Mouse (Mus musculus) MEL (cell line): ENCODE results near the gene Olfr373. TPM values are rescaled to one million over a fixed set of nuclear protein-coding genes. Genes with fewer than 3 reads are reported as not detected.
"Not testable (repeated sequence)": the region's sequence is repeated elsewhere in the genome, so short reads cannot be mapped to it uniquely, and the experiment has no call there.

Source experiments
- DNase-seq: peaks from one replicate; pipeline ENCODE4 v3.0.0; 2011; ENCODE audit warnings: low read depth, low spot score
- H3K27ac ChIP-seq: 2 replicates; pipeline ENCODE4 v1.5.1; 2012; ENCODE audit warnings: low read depth, mild to moderate bottlenecking, control low read depth, low read length, moderate library complexity; ENCODE audit not compliant: control insufficient read depth
- H3K27me3 ChIP-seq, 2 experiments: fragments of 150-350 bp in 1 of 2; sonication (generic) in 1 of 2; 2 replicates each; pipeline ENCODE4 v1.6.1; 2012; ENCODE audit warnings: low read length in 2 of 2, mild to moderate bottlenecking in 2 of 2, improper control_type of control experiment in 1 of 2, moderate library complexity in 1 of 2; ENCODE audit not compliant: insufficient read depth in 2 of 2, control insufficient read depth in 1 of 2
- H3K36me3 ChIP-seq, 2 experiments: 2 replicates each; pipeline ENCODE4 v1.6.1; 2012 to 2014; ENCODE audit warnings: low read length in 2 of 2, improper control_type of control experiment in 1 of 2, inconsistent platforms in 1 of 2, mild to moderate bottlenecking in 1 of 2; ENCODE audit not compliant: insufficient read depth in 2 of 2, control insufficient read depth in 1 of 2
- H3K4me1 ChIP-seq, 2 experiments: fragments of 150-350 bp in 1 of 2; sonication (generic) in 1 of 2; 2 replicates each; pipeline ENCODE4 v1.6.1; 2012; ENCODE audit warnings: low read length in 2 of 2, improper control_type of control experiment in 1 of 2, mild to moderate bottlenecking in 1 of 2; ENCODE audit not compliant: insufficient read depth in 2 of 2, control insufficient read depth in 1 of 2
- H3K4me3 ChIP-seq, 2 experiments: fragments of 150-350 bp in 1 of 2; sonication (generic) in 1 of 2; 2 replicates each; pipeline ENCODE4 v1.5.1; 2012; ENCODE audit warnings: low read depth in 2 of 2, low read length in 2 of 2, mild to moderate bottlenecking in 2 of 2, moderate library complexity in 2 of 2, control low read depth in 1 of 2, improper control_type of control experiment in 1 of 2; ENCODE audit not compliant: control insufficient read depth in 1 of 2, insufficient read depth in 1 of 2
- H3K79me2 ChIP-seq: 2 replicates; pipeline ENCODE4 v1.6.1; 2012; ENCODE audit warnings: mild to moderate bottlenecking, low read length, moderate library complexity; ENCODE audit not compliant: control insufficient read depth, poor library complexity, insufficient read depth
- H3K9ac ChIP-seq: 2 replicates; pipeline ENCODE4 v1.6.1; 2012; ENCODE audit warnings: low read depth, mild to moderate bottlenecking, control low read depth, low read length, moderate library complexity; ENCODE audit not compliant: control insufficient read depth, poor library complexity, severe bottlenecking
- H3K9me3 ChIP-seq: fragments of 150-350 bp; sonication (generic); replicated peaks from 2 replicates; pipeline ENCODE4 v1.6.1; 2012; ENCODE audit warnings: mild to moderate bottlenecking, low read length, improper control_type of control experiment, moderate library complexity; ENCODE audit not compliant: insufficient read depth
- BHLHE40 ChIP-seq: IDR thresholded peaks from 2 replicates; pipeline ENCODE4 v1.6.1; 2012; ENCODE audit warnings: low read depth, mild to moderate bottlenecking, inconsistent platforms, low read length, improper control_type of control experiment, borderline replicate concordance
- CTCF ChIP-seq, 3 experiments: IDR thresholded peaks in 2 of 3; conservative IDR thresholded peaks in 1 of 3; 2 replicates each; pipeline ENCODE4 v1.5.1; 2011 to 2012; ENCODE audit warnings: low read length in 3 of 3, low read depth in 2 of 3, mild to moderate bottlenecking in 2 of 3, improper control_type of control experiment in 1 of 3, inconsistent platforms in 1 of 3, mixed read lengths in 1 of 3, moderate library complexity in 1 of 3; ENCODE audit not compliant: control insufficient read depth in 1 of 3, insufficient read depth in 1 of 3, poor library complexity in 1 of 3, severe bottlenecking in 1 of 3
- GABPA ChIP-seq: IDR thresholded peaks from 2 replicates; pipeline ENCODE4 v1.6.1; 2012; ENCODE audit warnings: low read depth, mild to moderate bottlenecking, inconsistent platforms, low read length, improper control_type of control experiment, moderate library complexity
- HCFC1 ChIP-seq: IDR thresholded peaks from 2 replicates; pipeline ENCODE4 v1.6.1; 2012; ENCODE audit warnings: low read depth, mild to moderate bottlenecking, inconsistent platforms, low read length, improper control_type of control experiment, moderate library complexity
- JUND ChIP-seq: IDR thresholded peaks from 2 replicates; pipeline ENCODE4 v1.6.1; 2011; ENCODE audit warnings: low read depth, mild to moderate bottlenecking, improper control_type of control experiment, low read length
- KAT2A ChIP-seq: conservative IDR thresholded peaks from 2 replicates; pipeline ENCODE4 v1.6.1; 2012; ENCODE audit warnings: low read depth, low read length, improper control_type of control experiment, inconsistent platforms
- MXI1 ChIP-seq: IDR thresholded peaks from 2 replicates; pipeline ENCODE4 v1.6.1; 2011; ENCODE audit warnings: mild to moderate bottlenecking, low read depth, low read length, improper control_type of control experiment
- MYB ChIP-seq: IDR thresholded peaks from 2 replicates; pipeline ENCODE4 v1.6.1; 2011; ENCODE audit warnings: mild to moderate bottlenecking, low read depth, low read length, improper control_type of control experiment
- NRF1 ChIP-seq: IDR thresholded peaks from 2 replicates; pipeline ENCODE4 v1.6.1; 2014; ENCODE audit warnings: low read depth, mild to moderate bottlenecking, inconsistent platforms, low read length, improper control_type of control experiment, moderate library complexity; ENCODE audit not compliant: poor library complexity, insufficient read depth, severe bottlenecking
- POLR2A ChIP-seq, 2 experiments: IDR thresholded peaks; 2 replicates each; pipeline ENCODE4 v1.6.1; 2011 to 2012; ENCODE audit warnings: low read length in 2 of 2, mild to moderate bottlenecking in 2 of 2, control low read depth in 1 of 2, improper control_type of control experiment in 1 of 2, low read depth in 1 of 2, moderate library complexity in 1 of 2; ENCODE audit not compliant: control insufficient read depth in 1 of 2, insufficient read depth in 1 of 2, poor library complexity in 1 of 2
- POLR2AphosphoS2 ChIP-seq: IDR thresholded peaks from 2 replicates; pipeline ENCODE4 v1.6.1; 2011; ENCODE audit warnings: low read length, improper control_type of control experiment
- POLR2AphosphoS5 ChIP-seq: IDR thresholded peaks from 2 replicates; pipeline ENCODE4 v1.6.1; 2012; ENCODE audit warnings: low read depth, borderline replicate concordance, mild to moderate bottlenecking, inconsistent platforms, low read length, moderate library complexity, mixed read lengths
- RAD21 ChIP-seq: IDR thresholded peaks from 2 replicates; pipeline ENCODE4 v1.6.1; 2011; ENCODE audit warnings: mild to moderate bottlenecking, low read depth, low read length, improper control_type of control experiment
- SMC3 ChIP-seq: IDR thresholded peaks from 2 replicates; pipeline ENCODE4 v1.6.1; 2011; ENCODE audit warnings: low read depth, low read length, improper control_type of control experiment
- TBP ChIP-seq: IDR thresholded peaks from 2 replicates; pipeline ENCODE4 v1.8.0; 2011; ENCODE audit warnings: low read depth, low read length, improper control_type of control experiment
- TCF12 ChIP-seq: IDR thresholded peaks from 2 replicates; pipeline ENCODE4 v1.6.1; 2014; ENCODE audit warnings: low read depth, mild to moderate bottlenecking, inconsistent platforms, low read length, improper control_type of control experiment, moderate library complexity
- UBTF ChIP-seq: IDR thresholded peaks from 2 replicates; pipeline ENCODE4 v1.6.1; 2012; ENCODE audit warnings: low read depth, mild to moderate bottlenecking, inconsistent platforms, low read length, improper control_type of control experiment, moderate library complexity, borderline replicate concordance; ENCODE audit not compliant: insufficient read depth
- ZC3H11A ChIP-seq: IDR thresholded peaks from 2 replicates; pipeline ENCODE4 v1.6.1; 2012; ENCODE audit warnings: low read depth, mild to moderate bottlenecking, inconsistent platforms, low read length, improper control_type of control experiment
- ZKSCAN1 ChIP-seq: IDR thresholded peaks from 2 replicates; pipeline ENCODE4 v1.6.1; 2012; ENCODE audit warnings: low read depth, mild to moderate bottlenecking, inconsistent platforms, low read length, improper control_type of control experiment, moderate library complexity
- ZMIZ1 ChIP-seq: IDR thresholded peaks from 2 replicates; pipeline ENCODE4 v1.6.1; 2012; ENCODE audit warnings: low read depth, mild to moderate bottlenecking, inconsistent platforms, low read length, improper control_type of control experiment, moderate library complexity
- polyA plus RNA-seq, 2 experiments: library from polyadenylated mRNA; stranded (reverse) in 1 of 2; unstranded in 1 of 2; fragments of >175 nt in 1 of 2; fragments of >200 nt in 1 of 2; gene quantifications; 2 replicates each; pipeline versions ENCODE4 v1.2.1 to v1.2.4; 2012; ENCODE audit warnings: low replicate concordance in 2 of 2, low read depth in 1 of 2; ENCODE audit not compliant: insufficient read length in 2 of 2, insufficient read depth in 1 of 2, missing spikeins in 1 of 2
- total RNA-seq: library from RNA; depleted of rRNA; stranded (reverse); fragments of 300-350 nt; gene quantifications from 2 replicates; pipeline ENCODE4 v1.2.3, GENCODE M21; 2012

Olfr373 gene
- total and polyA plus RNA-seq, 3 experiments, result 0.04 to 1.0 TPM; not detected in 1

DNA sequence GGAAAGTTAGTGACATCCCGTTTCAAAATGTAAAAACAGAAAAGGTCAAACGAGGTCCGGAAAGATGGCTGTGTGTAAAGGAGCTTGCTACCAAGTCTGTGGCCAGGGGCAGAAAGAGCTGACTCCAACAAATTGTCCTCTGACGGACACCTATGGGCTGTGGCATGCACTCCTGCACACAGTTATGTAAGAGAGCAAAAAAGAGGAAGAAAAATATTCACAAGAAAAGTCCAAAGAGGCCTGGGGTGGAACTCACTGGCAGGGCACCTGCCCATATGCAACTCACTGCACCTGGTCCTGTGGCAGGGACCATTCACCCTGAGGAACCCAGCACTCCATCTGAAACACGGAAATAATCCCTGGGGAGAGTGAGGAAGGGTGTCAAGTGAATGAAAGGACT lies 1.8 kb downstream of the Olfr373 start:
- Histone ChIP-seq H3K4me3 (no peak overlapping the region), H3K27me3 (no peaks in the 10 kb centered on the region), H3K79me2 (no peaks in the 10 kb centered on the region), H3K4me1 (no peaks in the 10 kb centered on the region), H3K27ac (no peak overlapping the region), H3K9ac (no peak overlapping the region), H3K36me3 (no peaks in the 10 kb centered on the region), H3K9me3 (no peaks in the 10 kb centered on the region)
- TF ChIP-seq RAD21 (no peak), ZC3H11A (no peak), TCF12 (no peak), SMC3 (no peak), ZKSCAN1 (no peak), HCFC1 (no peak), ZMIZ1 (no peak), NRF1 (no peak), POLR2A (IDR thresholded peaks at IDR 0.05; ENCODE audit: control insufficient read depth in 1 of 2, insufficient read depth in 1 of 2, low read depth in 1 of 2, low read length in 2 of 2, poor library complexity in 1 of 2) (no peak), MXI1 (no peak), BHLHE40 (no peak), POLR2AphosphoS5 (no peak), KAT2A (no peak), GABPA (no peak), UBTF (no peak), JUND (no peak), TBP (no peak), MYB (no peak), POLR2AphosphoS2 (no peak)
- no peak for DNase-seq

GRCm38 (mm10) chr8:72087611-72088010 lies 4.6 kb downstream of the Olfr373 start:
- not testable (repeated sequence) for H3K79me2 ChIP-seq, H3K36me3 ChIP-seq, H3K27ac ChIP-seq, H3K4me3 ChIP-seq, DNase-seq, H3K9ac ChIP-seq, H3K9me3 ChIP-seq, H3K4me1 ChIP-seq, H3K27me3 ChIP-seq
- TF ChIP-seq CTCF (IDR thresholded peaks at IDR 0.05 in 2 of 3, conservative IDR thresholded peaks at IDR 0.05 in 1 of 3; ENCODE audit: control insufficient read depth in 1 of 3, insufficient read depth in 1 of 3, low read depth in 2 of 3, low read length in 3 of 3, poor library complexity in 1 of 3, severe bottlenecking in 1 of 3), result peak in 2 of 3 experiments; percentile 18 to 27; a peak in 3 of 6 replicates
- peak; percentile 26; the same call in 1 of the 2 replicates for TF ChIP-seq SMC3
- TF ChIP-seq ZC3H11A, result peak; percentile 14; the same call in 1 of the 2 replicates
- peak; percentile 34 for TF ChIP-seq RAD21

GRCm38 (mm10) chr8:72096721-72097120 lies 13.7 kb downstream of the Olfr373 start:
- DNase-seq, H3K9ac ChIP-seq, H3K9me3 ChIP-seq, H3K4me3 ChIP-seq, H3K36me3 ChIP-seq, H3K27ac ChIP-seq, H3K4me1 ChIP-seq, H3K27me3 ChIP-seq, H3K79me2 ChIP-seq: not testable (repeated sequence)

DNA sequence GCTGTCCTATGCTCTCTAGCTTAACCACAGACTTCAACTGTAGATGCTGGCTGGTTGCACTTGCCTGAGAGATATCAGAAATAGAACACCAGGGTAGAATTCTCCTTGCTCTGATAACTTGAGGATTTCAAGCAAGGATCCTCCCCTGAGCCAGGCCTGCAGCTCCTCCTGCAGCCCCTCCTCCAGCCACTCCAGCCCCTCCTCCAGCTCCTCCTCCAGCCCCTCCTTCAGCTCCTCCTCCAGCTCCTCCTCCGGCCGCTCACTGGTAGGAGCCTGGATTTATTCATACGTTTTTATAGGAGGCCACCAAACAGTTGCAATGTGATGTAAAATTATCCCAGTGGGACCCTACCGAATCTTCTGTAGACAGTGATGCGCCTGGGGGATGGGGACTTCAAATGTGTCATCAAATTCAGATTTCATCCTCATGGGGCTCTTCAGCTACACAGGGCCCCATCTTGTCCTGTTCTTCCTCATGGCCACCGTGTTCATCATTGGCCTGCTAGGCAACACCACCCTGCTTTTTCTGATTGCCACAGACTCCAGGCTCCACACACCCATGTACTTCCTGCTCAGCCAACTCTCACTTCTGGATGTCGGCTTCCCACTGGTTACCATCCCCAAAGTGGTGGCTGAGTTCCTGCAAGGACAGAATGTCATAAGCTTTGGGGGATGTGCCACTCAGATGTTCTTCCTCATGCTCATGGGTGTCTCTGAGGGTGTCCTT lies 16.6 kb downstream of the Olfr373 start:
- DNase-seq, result peak; percentile 73
- not testable (repeated sequence) for H3K27ac ChIP-seq, H3K4me1 ChIP-seq, H3K79me2 ChIP-seq, H3K4me3 ChIP-seq, H3K27me3 ChIP-seq, H3K9me3 ChIP-seq, H3K9ac ChIP-seq, H3K36me3 ChIP-seq
